Mouse (Mus musculus): ENCODE results near the gene Inpp5k. TPM values are rescaled to one million over a fixed set of nuclear protein-coding genes. Genes with fewer than 3 reads are reported as not detected.

Inpp5k gene
- polyA plus RNA-seq (2015; fragmentation: Nextera tagmentation; extraction: Ambion mirVana) = 20.6 and 24.2 TPM in 2 replicates

GRCm38 (mm10) chr11:75630645-75631229 lies at the start of gene Inpp5k:
Inpp5k (plus strand) TSS chr11:75630988.
- WGBS = under 1% methylated on average over 53 of the region's 53 CpGs
- Histone ChIP-seq H3K9ac (ENCODE audit: low read length) (peak within 1 kb of the TSS; percentile 83), H3K27ac (ENCODE audit: low read length) (peak within 1 kb of the TSS; percentile 86)

GRCm38 (mm10) chr11:75581495-75582149 lies 49.2 kb upstream of the Inpp5k start:
- Histone ChIP-seq H3K9ac (ENCODE audit: low read length) (no peak overlapping the region), H3K4me1 (ENCODE audit: control insufficient read depth, insufficient read depth, low read length) (no peaks in the 10 kb centered on the region), H3K4me2 (ENCODE audit: low read depth, low read length) (no peak overlapping the region), H3K4me3 (replicated peaks; ENCODE audit: low read length) (no peak overlapping the region), H3K9me3 (replicated peaks; ENCODE audit: control insufficient read depth, low read length) (no peaks in the 10 kb centered on the region), H3K27ac (ENCODE audit: low read length) (no peak overlapping the region), H3K27me3 (ENCODE audit: control insufficient read depth, insufficient read depth, low read length) (no peaks in the 10 kb centered on the region), H3K36me3 (ENCODE audit: control insufficient read depth, insufficient read depth, low read length) (no peaks in the 10 kb centered on the region)
- no peak for ATAC-seq (ENCODE audit: insufficient read depth, low FRiP score)
- 92% methylated on average over 7 of the region's 7 CpGs for WGBS

More at GRCm38 (mm10) chr11:75630645-75631229, at the start of gene Inpp5k:
- H3K27me3 ChIP-seq (ENCODE audit: control insufficient read depth, insufficient read depth, low read length) = no peaks in the 10 kb centered on the region
- peaks cover 17% of the 10 kb centered on the region for H3K36me3 ChIP-seq (ENCODE audit: control insufficient read depth, insufficient read depth, low read length)
- H3K4me3 ChIP-seq (replicated peaks; ENCODE audit: low read length) = peak within 1 kb of the TSS; percentile 80
- no peaks in the 10 kb centered on the region for H3K9me3 ChIP-seq (replicated peaks; ENCODE audit: control insufficient read depth, low read length)
- H3K4me1 ChIP-seq (ENCODE audit: control insufficient read depth, insufficient read depth, low read length) = peaks cover 7% of the 10 kb centered on the region; the same call in 1 of the 2 replicates
- H3K4me2 ChIP-seq (ENCODE audit: low read depth, low read length) = peak within 1 kb of the TSS; percentile 81
- peak; percentile 100 for ATAC-seq (ENCODE audit: insufficient read depth, low FRiP score)

- WGBS = 72% methylated on average over 2 of the region's 2 CpGs
These were observed 47.3 kb upstream of the Inpp5k start for GRCm38 (mm10) chr11:75583521-75583920.

GRCm38 (mm10) chr11:75585061-75585460 lies 45.7 kb upstream of the Inpp5k start:
- Histone ChIP-seq H3K9me3 (replicated peaks; ENCODE audit: control insufficient read depth, low read length) (no peaks in the 10 kb centered on the region), H3K4me3 (replicated peaks; ENCODE audit: low read length) (no peak overlapping the region), H3K36me3 (ENCODE audit: control insufficient read depth, insufficient read depth, low read length) (no peaks in the 10 kb centered on the region), H3K9ac (ENCODE audit: low read length) (no peak overlapping the region), H3K27me3 (ENCODE audit: control insufficient read depth, insufficient read depth, low read length) (no peaks in the 10 kb centered on the region), H3K27ac (ENCODE audit: low read length) (no peak overlapping the region), H3K4me1 (ENCODE audit: control insufficient read depth, insufficient read depth, low read length) (peaks cover 16% of the 10 kb centered on the region), H3K4me2 (ENCODE audit: low read depth, low read length) (no peak overlapping the region)
- ATAC-seq (ENCODE audit: insufficient read depth, low FRiP score) = no peak
- 61% methylated on average over 4 of the region's 4 CpGs for WGBS

More at GRCm38 (mm10) chr11:75583521-75583920, 47.3 kb upstream of the Inpp5k start:
- Histone ChIP-seq H3K9ac (ENCODE audit: low read length) (no peak overlapping the region), H3K27me3 (ENCODE audit: control insufficient read depth, insufficient read depth, low read length) (no peaks in the 10 kb centered on the region), H3K27ac (ENCODE audit: low read length) (no peak overlapping the region), H3K9me3 (replicated peaks; ENCODE audit: control insufficient read depth, low read length) (no peaks in the 10 kb centered on the region), H3K4me1 (ENCODE audit: control insufficient read depth, insufficient read depth, low read length) (peaks cover 4% of the 10 kb centered on the region; the same call in 1 of the 2 replicates), H3K4me3 (replicated peaks; ENCODE audit: low read length) (no peak overlapping the region), H3K4me2 (ENCODE audit: low read depth, low read length) (no peak overlapping the region), H3K36me3 (ENCODE audit: control insufficient read depth, insufficient read depth, low read length) (no peaks in the 10 kb centered on the region)
- no peak for ATAC-seq (ENCODE audit: insufficient read depth, low FRiP score)

GRCm38 (mm10) chr11:75585978-75586377 lies 44.8 kb upstream of the Inpp5k start:
- WGBS = 81% methylated on average over 5 of the region's 5 CpGs
- H3K9ac ChIP-seq (ENCODE audit: low read length) = no peak overlapping the region
- no peaks in the 10 kb centered on the region for H3K27me3 ChIP-seq (ENCODE audit: control insufficient read depth, insufficient read depth, low read length)
- peaks cover 16% of the 10 kb centered on the region for H3K4me1 ChIP-seq (ENCODE audit: control insufficient read depth, insufficient read depth, low read length)
- no peak overlapping the region for H3K27ac ChIP-seq (ENCODE audit: low read length)
- H3K9me3 ChIP-seq (replicated peaks; ENCODE audit: control insufficient read depth, low read length) = no peaks in the 10 kb centered on the region
- ATAC-seq (ENCODE audit: insufficient read depth, low FRiP score) = no peak
- no peak overlapping the region for H3K4me2 ChIP-seq (ENCODE audit: low read depth, low read length)
- H3K4me3 ChIP-seq (replicated peaks; ENCODE audit: low read length) = no peak overlapping the region
- H3K36me3 ChIP-seq (ENCODE audit: control insufficient read depth, insufficient read depth, low read length) = no peaks in the 10 kb centered on the region

GRCm38 (mm10) chr11:75586963-75587362 lies 43.8 kb upstream of the Inpp5k start:
- Histone ChIP-seq H3K36me3 (ENCODE audit: control insufficient read depth, insufficient read depth, low read length) (no peaks in the 10 kb centered on the region), H3K9ac (ENCODE audit: low read length) (no peak overlapping the region), H3K9me3 (replicated peaks; ENCODE audit: control insufficient read depth, low read length) (no peaks in the 10 kb centered on the region), H3K4me3 (replicated peaks; ENCODE audit: low read length) (no peak overlapping the region), H3K27ac (ENCODE audit: low read length) (no peak overlapping the region), H3K4me2 (ENCODE audit: low read depth, low read length) (no peak overlapping the region), H3K4me1 (ENCODE audit: control insufficient read depth, insufficient read depth, low read length) (peaks cover 16% of the 10 kb centered on the region), H3K27me3 (ENCODE audit: control insufficient read depth, insufficient read depth, low read length) (no peaks in the 10 kb centered on the region)
- ATAC-seq (ENCODE audit: insufficient read depth, low FRiP score) = no peak
- WGBS = 88% methylated on average over 5 of the region's 5 CpGs

- no peaks in the 10 kb centered on the region for H3K9me3 ChIP-seq (replicated peaks; ENCODE audit: control insufficient read depth, low read length)
- H3K36me3 ChIP-seq (ENCODE audit: control insufficient read depth, insufficient read depth, low read length) = no peaks in the 10 kb centered on the region
- peak within 1 kb of the TSS; percentile 89 for H3K4me2 ChIP-seq (ENCODE audit: low read depth, low read length)
- peak within 1 kb of the TSS; percentile 84 for H3K27ac ChIP-seq (ENCODE audit: low read length)
- peak within 1 kb of the TSS; percentile 86 for H3K4me3 ChIP-seq (replicated peaks; ENCODE audit: low read length)
- peaks cover 16% of the 10 kb centered on the region for H3K4me1 ChIP-seq (ENCODE audit: control insufficient read depth, insufficient read depth, low read length)
- H3K27me3 ChIP-seq (ENCODE audit: control insufficient read depth, insufficient read depth, low read length) = no peaks in the 10 kb centered on the region
- 4% methylated on average over 49 of the region's 49 CpGs for WGBS
- ATAC-seq (ENCODE audit: insufficient read depth, low FRiP score) = peak; percentile 95
- peak within 1 kb of the TSS; percentile 94 for H3K9ac ChIP-seq (ENCODE audit: low read length)
These were observed 43.1 kb upstream of the Inpp5k start, which contains the start of gene Pitpna for GRCm38 (mm10) chr11:75587493-75588284. Pitpna (plus strand) TSS chr11:75588097.

GRCm38 (mm10) chr11:75588285-75588941 lies 42.4 kb upstream of the Inpp5k start:
- Histone ChIP-seq H3K27me3 (ENCODE audit: control insufficient read depth, insufficient read depth, low read length) (no peaks in the 10 kb centered on the region), H3K4me2 (ENCODE audit: low read depth, low read length) (peak overlapping the region; percentile 89), H3K9ac (ENCODE audit: low read length) (peak overlapping the region; percentile 94), H3K27ac (ENCODE audit: low read length) (peak overlapping the region; percentile 84), H3K36me3 (ENCODE audit: control insufficient read depth, insufficient read depth, low read length) (no peaks in the 10 kb centered on the region), H3K9me3 (replicated peaks; ENCODE audit: control insufficient read depth, low read length) (no peaks in the 10 kb centered on the region), H3K4me1 (ENCODE audit: control insufficient read depth, insufficient read depth, low read length) (peaks cover 16% of the 10 kb centered on the region), H3K4me3 (replicated peaks; ENCODE audit: low read length) (peak overlapping the region; percentile 86)
- under 1% methylated on average over 37 of the region's 37 CpGs for WGBS
- ATAC-seq (ENCODE audit: insufficient read depth, low FRiP score) = peak; percentile 67
